Mouse (Mus musculus): ENCODE data around the gene Gm9999. TPM values are rescaled to one million over a fixed set of nuclear protein-coding genes. Genes with fewer than 3 reads are reported as not detected.

Gene Gm9999
- total RNA-seq (2023) = not detected

GRCm38 (mm10) chr7:46983280-46983679, at the start of gene Gm9999:
TSS of gene Gm9999 (plus strand) at chr7:46983580.

GRCm38 (mm10) chr7:46957831-46958691, 25.3 kb upstream of the Gm9999 start, which contains the start of gene Uevld:
TSS of gene Uevld (minus strand) at chr7:46958527.

GRCm38 (mm10) chr7:47008168-47008993, 25.0 kb downstream of the Gm9999 start, which contains the start of gene Spty2d1:
TSS of gene Spty2d1 (minus strand) at chr7:47008411.

Other genes starting within 250 kb of the Gm9999 start
- gene Saa1, start 240.6 kb upstream of the Gm9999 start, total RNA-seq (2023) = not detected
- gene Saa2, start 231.8 kb upstream of the Gm9999 start, total RNA-seq (2023) = not detected
- gene Hps5, start 187.5 kb upstream of the Gm9999 start, total RNA-seq (2023) = 10 to 100 TPM; 31.7 to 35.9 TPM
- gene Gtf2h1, start 187.5 kb upstream of the Gm9999 start, total RNA-seq (2023) = 10 to 100 TPM; 21.3 to 29.0 TPM
- gene Ldha, start 142.1 kb upstream of the Gm9999 start, total RNA-seq (2023) = 100 to 1,000 TPM; 378 to 384 TPM
- under 1 TPM; 0.75 to 0.77 TPM for gene Ldhc, start 122.4 kb upstream of the Gm9999 start, total RNA-seq (2023)
- 10 to 100 TPM; 32.1 to 36.2 TPM for gene Tsg101, start 63.6 kb upstream of the Gm9999 start, total RNA-seq (2023)
- gene Uevld, start 25.1 kb upstream of the Gm9999 start, total RNA-seq (2023) = 10 to 100 TPM; 10.9 to 17.9 TPM
- gene Spty2d1, start 24.8 kb downstream of the Gm9999 start, total RNA-seq (2023) = 10 to 100 TPM; 48.0 to 59.3 TPM
- gene Tmem86a, start 67.0 kb downstream of the Gm9999 start, total RNA-seq (2023) = 1 to 10 TPM; 7.5 TPM
- gene Ptpn5, start 150.1 kb downstream of the Gm9999 start, total RNA-seq (2023) = not detected
- gene Mrgpra6, start 221.3 kb downstream of the Gm9999 start, total RNA-seq (2023) = not detected

All from neutrophil, adult 83 days (primary cell).